Mouse (Mus musculus): ENCODE results near the gene Sh2d2a. TPM values are rescaled to one million over a fixed set of nuclear protein-coding genes. Genes with fewer than 3 reads are reported as not detected.

Gene Sh2d2a
- total and polyA plus RNA-seq, 3 experiments, result 23.2 to 66.8 (median 39.2) TPM

DNA sequence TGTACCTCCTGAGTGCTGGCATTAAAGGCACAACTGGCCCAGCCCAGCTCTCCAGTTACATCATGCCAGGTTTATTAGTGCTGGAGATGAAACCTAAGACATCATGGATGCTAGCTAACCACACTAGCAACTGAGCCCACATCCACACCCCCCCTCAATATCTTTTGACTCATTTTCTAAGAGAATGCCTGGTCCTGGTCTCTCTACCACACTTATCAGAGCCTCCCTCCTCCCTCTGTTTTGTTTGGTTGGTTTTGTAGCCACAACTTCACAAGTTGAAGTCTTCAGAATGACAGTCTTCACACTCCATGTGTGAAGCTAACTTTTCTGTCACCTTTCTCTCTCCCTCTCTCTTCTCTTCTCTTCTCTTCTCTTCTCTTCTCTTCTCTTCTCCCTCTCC lies 5.7 kb upstream of the Sh2d2a start:
- dilution Hi-C loops (cut with MboI; ENCODE audit: extremely low pct_ligation_motif_present, extremely low pct_unique_long_range_greater_than_20kb, low sequenced_read_pairs), result no loop called here
- Histone ChIP-seq H3K4me2 (ENCODE audit: insufficient read depth, low read depth, poor library complexity, severe bottlenecking) (no peak overlapping the region), H3K27me3 (replicated peaks) (peaks cover 14% of the 10 kb centered on the region), H3K79me2 (replicated peaks; ENCODE audit: control insufficient read depth, extremely low read depth, insufficient read depth, poor library complexity, severe bottlenecking) (no peaks in the 10 kb centered on the region), H3K36me3 (replicated peaks in 1 of 2; ENCODE audit: control insufficient read depth in 1 of 2, insufficient read depth in 1 of 2, low read length in 1 of 2) (no peaks in the 10 kb centered on the region), H3K27ac (ENCODE audit: insufficient read depth, low read depth) (no peak overlapping the region), H3K9ac (ENCODE audit: insufficient read depth, low read depth) (no peak overlapping the region), H3K4me3 (replicated peaks in 1 of 3; ENCODE audit: low read depth in 2 of 3, low read length in 2 of 3, poor library complexity in 1 of 3) (no peak overlapping the region), H3K4me1 (ENCODE audit: control insufficient read depth in 1 of 2, insufficient read depth in 2 of 2) (peaks cover 0 to 18% of the 10 kb centered on the region in 2 experiments; a peak in 2 of 4 replicates), H3K9me3 (replicated peaks; ENCODE audit: low read length) (no peaks in the 10 kb centered on the region)
- in situ Hi-C loops (cut with MboI; ENCODE audit: low pct_ligation_motif_present, low pct_unique_long_range_greater_than_20kb, low sequenced_read_pairs), result no loop called here
- no peak for DNase-seq (ENCODE audit: extremely low read depth)
- TF ChIP-seq ELF1 (IDR thresholded peaks at IDR 0.05; ENCODE audit: low read depth, low read length) (no peak), TCF12 (IDR thresholded peaks at IDR 0.05; ENCODE audit: low read depth, low read length) (no peak), MAFK (IDR thresholded peaks at IDR 0.05; ENCODE audit: insufficient replicate concordance, low read length) (no peak), ZMIZ1 (IDR thresholded peaks at IDR 0.05; ENCODE audit: low read depth, low read length) (no peak), TBP (conservative IDR thresholded peaks at IDR 0.05; ENCODE audit: low read depth, low read length) (no peak), CHD2 (IDR thresholded peaks at IDR 0.05; ENCODE audit: low read length) (no peak), IRF4 (IDR thresholded peaks at IDR 0.05; ENCODE audit: low read depth, low read length) (no peak), SMC3 (IDR thresholded peaks at IDR 0.05; ENCODE audit: low read depth, low read length) (no peak), EP300 (IDR thresholded peaks at IDR 0.05; ENCODE audit: low read length) (no peak), USF2 (conservative IDR thresholded peaks at IDR 0.05; ENCODE audit: low read depth, low read length) (no peak), ZNF384 (IDR thresholded peaks at IDR 0.05; ENCODE audit: low read depth, low read length) (no peak)

DNA sequence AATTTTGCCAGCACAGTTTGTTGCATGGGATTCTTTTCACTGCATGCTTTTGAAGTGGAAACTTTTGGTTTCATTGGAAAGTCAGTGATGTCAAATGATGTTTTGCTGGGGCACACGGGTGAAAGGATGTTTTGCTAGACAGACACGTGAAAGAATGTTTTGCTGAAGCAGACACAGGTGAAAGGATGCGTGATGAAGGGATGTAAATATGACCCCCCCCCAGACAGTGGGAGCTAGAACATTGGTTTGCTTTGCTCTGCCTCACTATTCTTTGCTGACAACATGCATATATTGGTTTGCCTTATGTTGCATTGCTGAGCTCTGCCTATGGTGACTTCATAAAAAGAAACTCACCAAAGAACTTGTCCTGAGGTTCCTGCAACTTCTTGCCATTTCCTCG lies 1.6 kb upstream of the Sh2d2a start:
- no peak overlapping the region for H3K27ac ChIP-seq (ENCODE audit: insufficient read depth, low read depth)
- TF ChIP-seq BHLHE40 (IDR thresholded peaks at IDR 0.05; ENCODE audit: low read depth, low read length) (peak; percentile 49), USF2 (conservative IDR thresholded peaks at IDR 0.05; ENCODE audit: low read depth, low read length) (no peak), HCFC1 (IDR thresholded peaks at IDR 0.05; ENCODE audit: low read depth, low read length) (no peak)

GRCm38 (mm10) chr3:87846186-87846585 lies 369 bp upstream of the Sh2d2a start:
- H3K36me3 ChIP-seq (replicated peaks in 1 of 2; ENCODE audit: control insufficient read depth in 1 of 2, insufficient read depth in 1 of 2, low read length in 1 of 2), result peaks cover 4 to 20% of the 10 kb centered on the region in 2 experiments
- 0 out of 2 replicates have a peak, but pooled peaks cover 2% of the 10 kb centered on the region for H3K79me2 ChIP-seq (replicated peaks; ENCODE audit: control insufficient read depth, extremely low read depth, insufficient read depth, poor library complexity, severe bottlenecking)
- no peak overlapping the region for H3K9ac ChIP-seq (ENCODE audit: insufficient read depth, low read depth)
- H3K27ac ChIP-seq (ENCODE audit: insufficient read depth, low read depth), result no peak overlapping the region
- no peak for DNase-seq (ENCODE audit: extremely low read depth)
- H3K4me2 ChIP-seq (ENCODE audit: insufficient read depth, low read depth, poor library complexity, severe bottlenecking), result peak overlapping the region; percentile 81; the same call in 1 of the 2 replicates
- in situ Hi-C loops (cut with MboI; ENCODE audit: low pct_ligation_motif_present, low pct_unique_long_range_greater_than_20kb, low sequenced_read_pairs) (no loop called here), dilution Hi-C loops (cut with MboI; ENCODE audit: extremely low pct_ligation_motif_present, extremely low pct_unique_long_range_greater_than_20kb, low sequenced_read_pairs) (no loop called here)
- TF ChIP-seq ETS1 (conservative IDR thresholded peaks at IDR 0.05; ENCODE audit: low read depth, low read length), result no peak
- no peak for TF ChIP-seq JUN (IDR thresholded peaks at IDR 0.05; ENCODE audit: insufficient read depth, low read depth, low read length)
- no peak for TF ChIP-seq ELF1 (IDR thresholded peaks at IDR 0.05; ENCODE audit: low read depth, low read length)
- no peak for TF ChIP-seq TCF12 (IDR thresholded peaks at IDR 0.05; ENCODE audit: low read depth, low read length)
- TF ChIP-seq JUND (conservative IDR thresholded peaks at IDR 0.05; ENCODE audit: low read depth, low read length), result no peak
- TF ChIP-seq ZKSCAN1 (IDR thresholded peaks at IDR 0.05; ENCODE audit: borderline replicate concordance, low read depth, low read length), result no peak
- no peak for TF ChIP-seq SIN3A (IDR thresholded peaks at IDR 0.05; ENCODE audit: low read length)
- no peak for TF ChIP-seq IRF4 (IDR thresholded peaks at IDR 0.05; ENCODE audit: low read depth, low read length)
- TF ChIP-seq MAFK (IDR thresholded peaks at IDR 0.05; ENCODE audit: insufficient replicate concordance, low read length), result no peak
- no peak for TF ChIP-seq PAX5 (IDR thresholded peaks at IDR 0.05; ENCODE audit: low read length)
- TF ChIP-seq KAT2A (IDR thresholded peaks at IDR 0.05; ENCODE audit: insufficient replicate concordance, low read length), result no peak
- TF ChIP-seq MXI1 (IDR thresholded peaks at IDR 0.05; ENCODE audit: low read depth, low read length), result no peak
- no peak for TF ChIP-seq TBP (conservative IDR thresholded peaks at IDR 0.05; ENCODE audit: low read depth, low read length)
- TF ChIP-seq CTCF (conservative IDR thresholded peaks at IDR 0.05 in 1 of 2, IDR thresholded peaks at IDR 0.05 in 1 of 2; ENCODE audit: low read depth in 2 of 2, low read length in 2 of 2), result no peak
- peaks cover 7 to 46% of the 10 kb centered on the region in 2 experiments; a peak in 3 of 4 replicates for H3K4me1 ChIP-seq (ENCODE audit: control insufficient read depth in 1 of 2, insufficient read depth in 2 of 2)
- no peaks in the 10 kb centered on the region for H3K27me3 ChIP-seq (replicated peaks)
- H3K9me3 ChIP-seq (replicated peaks; ENCODE audit: low read length), result no peaks in the 10 kb centered on the region
- H3K4me3 ChIP-seq (replicated peaks in 1 of 3; ENCODE audit: low read depth in 2 of 3, low read length in 2 of 3, poor library complexity in 1 of 3), result peak overlapping the region in 2 of 3 experiments; percentile 66 to 86

More for the DNA sequence above, 1.6 kb upstream of the Sh2d2a start:
- in situ Hi-C loops (cut with MboI; ENCODE audit: low pct_ligation_motif_present, low pct_unique_long_range_greater_than_20kb, low sequenced_read_pairs), result no loop called here
- no peak overlapping the region for H3K4me2 ChIP-seq (ENCODE audit: insufficient read depth, low read depth, poor library complexity, severe bottlenecking)
- H3K36me3 ChIP-seq (replicated peaks in 1 of 2; ENCODE audit: control insufficient read depth in 1 of 2, insufficient read depth in 1 of 2, low read length in 1 of 2), result peaks cover 0 to 8% of the 10 kb centered on the region in 2 experiments
- H3K9me3 ChIP-seq (replicated peaks; ENCODE audit: low read length), result no peaks in the 10 kb centered on the region
- no peak overlapping the region for H3K9ac ChIP-seq (ENCODE audit: insufficient read depth, low read depth)
- H3K79me2 ChIP-seq (replicated peaks; ENCODE audit: control insufficient read depth, extremely low read depth, insufficient read depth, poor library complexity, severe bottlenecking), result 0 out of 2 replicates have a peak, but pooled peaks cover 2% of the 10 kb centered on the region
- no peak for DNase-seq (ENCODE audit: extremely low read depth)
- H3K27me3 ChIP-seq (replicated peaks), result peaks cover 4% of the 10 kb centered on the region
- H3K4me3 ChIP-seq (replicated peaks in 1 of 3; ENCODE audit: low read depth in 2 of 3, low read length in 2 of 3, poor library complexity in 1 of 3), result no peak overlapping the region
- dilution Hi-C loops (cut with MboI; ENCODE audit: extremely low pct_ligation_motif_present, extremely low pct_unique_long_range_greater_than_20kb, low sequenced_read_pairs), result no loop called here
- H3K4me1 ChIP-seq (ENCODE audit: control insufficient read depth in 1 of 2, insufficient read depth in 2 of 2), result peaks cover 5 to 34% of the 10 kb centered on the region in 2 experiments; a peak in 3 of 4 replicates

Measured in CH12.LX (cell line).